ENCODE assay signal across 26 mouse cellular contexts in the genomic region with DNA sequence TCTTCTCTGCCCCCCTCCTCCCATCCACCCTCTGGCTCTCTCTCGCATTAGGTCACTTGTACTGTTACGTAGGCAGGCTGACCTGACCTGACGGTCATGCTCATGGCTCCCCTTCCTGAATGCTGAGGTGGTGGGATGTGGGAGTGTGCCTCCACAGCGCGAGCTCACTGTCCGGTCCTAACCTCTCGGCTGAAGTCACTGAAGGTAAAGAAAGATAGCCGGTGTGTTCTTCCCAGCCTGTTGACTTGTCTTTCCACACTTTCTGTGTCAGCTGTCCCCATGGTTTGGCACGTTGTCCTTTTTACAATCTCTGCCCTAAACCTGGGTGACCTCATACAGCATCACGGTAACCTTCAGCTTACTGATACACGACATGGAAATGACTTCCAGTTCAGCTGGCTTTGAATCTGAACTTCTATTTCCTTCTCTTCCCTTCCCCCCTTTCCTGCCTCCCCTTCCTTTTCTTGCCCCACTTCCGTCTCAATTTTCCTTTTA. TPM values are rescaled to one million over a fixed set of nuclear protein-coding genes. Genes with fewer than 3 reads are reported as not detected.
DNase-seq lines count a peak whose midpoint lies in the region; ATAC-seq and TF ChIP-seq lines count a peak whose summit lies in the region.
"Had no signal": no experiment of that assay in that cellular context is flagged by ENCODE, and none has a peak within 500 bp of the region (broad histone marks: within the 10 kb centered on the region; RNA-seq: fewer than 3 reads in every experiment).

No protein-coding gene starts in this region.

- ATAC-seq in intestine, postnatal 0 days: no peak
- ATAC-seq in intestine, embryonic 15.5 days: no peak
- ATAC-seq in midbrain, embryonic 16.5 days: no peak
- no peak for ATAC-seq in midbrain, embryonic 15.5 days (replicated peaks)
- no peak for ATAC-seq in stomach, postnatal 0 days (ENCODE audit: low FRiP score, low TSS enrichment)
- ATAC-seq: CD4-positive, CD25-positive, alpha-beta regulatory T cell, adult 4 months; inflammation-experienced regulatory T-cells, adult 6 months had no signal

- TF ChIP-seq POLR2A in heart, adult 2 months (IDR thresholded peaks at IDR 0.05; ENCODE audit: insufficient read depth, low read depth, low read length): no peak

- H3K9ac ChIP-seq in heart, adult 2 months (ENCODE audit: low read depth, low read length): no peak overlapping the region
- no peak overlapping the region for H3K9ac ChIP-seq in intestine, postnatal 0 days (ENCODE audit: low read depth, low read length)
- no peak overlapping the region for H3K9ac ChIP-seq in intestine, embryonic 15.5 days
- H3K9ac ChIP-seq in midbrain, embryonic 16.5 days (ENCODE audit: low read depth, low read length): no peak overlapping the region
- H3K9ac ChIP-seq in midbrain, embryonic 15.5 days: no peak overlapping the region
- no peak overlapping the region for H3K9ac ChIP-seq in stomach, postnatal 0 days (ENCODE audit: low read length)
- H3K9ac ChIP-seq: forebrain, embryonic 12.5 days; hindbrain, embryonic 15.5 days; limb, embryonic 12.5 days; liver, embryonic 14.5 days; lung, embryonic 15.5 days had no signal

- H3K4me3 ChIP-seq in heart, adult 2 months: no peak overlapping the region
- H3K4me3 ChIP-seq in intestine, postnatal 0 days (ENCODE audit: low read depth, low read length): no peak overlapping the region
- H3K4me3 ChIP-seq in intestine, embryonic 15.5 days (replicated peaks): no peak overlapping the region
- no peak overlapping the region for H3K4me3 ChIP-seq in midbrain, embryonic 16.5 days (ENCODE audit: low read depth, low read length)
- H3K4me3 ChIP-seq in midbrain, embryonic 15.5 days: no peak overlapping the region
- no peak overlapping the region for H3K4me3 ChIP-seq in stomach, postnatal 0 days (ENCODE audit: low read depth, low read length)
- H3K4me3 ChIP-seq: erythroblast, embryonic 14.5 days; forebrain, embryonic 12.5 days; hindbrain, embryonic 10.5 days; hindbrain, embryonic 15.5 days; left cerebral cortex, adult 2 months; limb, embryonic 12.5 days; lung, embryonic 15.5 days; midbrain, embryonic 10.5 days had no signal

- TF ChIP-seq CTCF in heart, adult 2 months (IDR thresholded peaks at IDR 0.05): no peak
- TF ChIP-seq CTCF in intestine, postnatal 0 days (IDR thresholded peaks at IDR 0.05; ENCODE audit: low read depth): no peak
- no peak for TF ChIP-seq CTCF in stomach, postnatal 0 days (IDR thresholded peaks at IDR 0.05; ENCODE audit: low read depth)

- peak overlapping the region; percentile 59 for H3K27ac ChIP-seq in heart, adult 2 months
- 0 out of 2 replicates have a peak overlapping the region, but pooled peaks have one; percentile 21 for H3K27ac ChIP-seq in intestine, postnatal 0 days (ENCODE audit: low read depth, low read length)
- H3K27ac ChIP-seq in intestine, embryonic 15.5 days: no peak overlapping the region
- no peak overlapping the region for H3K27ac ChIP-seq in midbrain, embryonic 16.5 days (ENCODE audit: low read length)
- H3K27ac ChIP-seq in midbrain, embryonic 15.5 days: no peak overlapping the region
- 0 out of 2 replicates have a peak overlapping the region, but pooled peaks have one; percentile 0 for H3K27ac ChIP-seq in stomach, postnatal 0 days (replicated peaks)
- H3K27ac ChIP-seq: forebrain, embryonic 12.5 days; hindbrain, embryonic 10.5 days; hindbrain, embryonic 15.5 days; left cerebral cortex, adult 2 months; limb, embryonic 12.5 days; liver, embryonic 14.5 days; lung, embryonic 15.5 days; midbrain, embryonic 10.5 days had no signal

- no peak overlapping the region for H3K4me2 ChIP-seq in intestine, postnatal 0 days (replicated peaks; ENCODE audit: low read depth)
- H3K4me2 ChIP-seq in intestine, embryonic 15.5 days (replicated peaks): no peak overlapping the region
- peak overlapping the region; percentile 5; the same call in 1 of the 2 replicates for H3K4me2 ChIP-seq in midbrain, embryonic 16.5 days (ENCODE audit: low read length)
- no peak overlapping the region for H3K4me2 ChIP-seq in midbrain, embryonic 15.5 days
- H3K4me2 ChIP-seq in stomach, postnatal 0 days (replicated peaks; ENCODE audit: low read depth): no peak overlapping the region
- H3K4me2 ChIP-seq: forebrain, embryonic 12.5 days; hindbrain, embryonic 15.5 days; limb, embryonic 12.5 days; lung, embryonic 15.5 days had no signal

- no peak for TF ChIP-seq EP300 in heart, adult 2 months (IDR thresholded peaks at IDR 0.05; ENCODE audit: insufficient read depth, low read depth, low read length)
- TF ChIP-seq EP300 in stomach, postnatal 0 days (optimal IDR thresholded peaks at IDR 0.05): no peak

- intact Hi-C loops in heart, adult 2 months (cut with DNase I): no loop called here

- no peaks in the 10 kb centered on the region for H3K36me3 ChIP-seq in heart, adult 2 months (ENCODE audit: control insufficient read depth, insufficient read depth, low read length)
- no peaks in the 10 kb centered on the region for H3K36me3 ChIP-seq in intestine, postnatal 0 days (ENCODE audit: control insufficient read depth, insufficient read depth)
- no peaks in the 10 kb centered on the region for H3K36me3 ChIP-seq in intestine, embryonic 15.5 days
- no peaks in the 10 kb centered on the region for H3K36me3 ChIP-seq in midbrain, embryonic 16.5 days (ENCODE audit: control insufficient read depth, insufficient read depth, low read length)
- no peaks in the 10 kb centered on the region for H3K36me3 ChIP-seq in midbrain, embryonic 15.5 days (replicated peaks)
- no peaks in the 10 kb centered on the region for H3K36me3 ChIP-seq in stomach, postnatal 0 days (ENCODE audit: control insufficient read depth, insufficient read depth, low read length)
- H3K36me3 ChIP-seq: hindbrain, embryonic 15.5 days; lung, embryonic 15.5 days had no signal

- 40% methylated on average over 12 of the region's 12 CpGs for WGBS in heart, adult 2 months
- 63% methylated on average over 12 of the region's 12 CpGs for WGBS in intestine, postnatal 0 days
- 78% methylated on average over 12 of the region's 12 CpGs for WGBS in intestine, embryonic 15.5 days
- 87% methylated on average over 12 of the region's 12 CpGs for WGBS in midbrain, embryonic 16.5 days
- WGBS in midbrain, embryonic 15.5 days: 85% methylated on average over 12 of the region's 12 CpGs
- WGBS in stomach, postnatal 0 days: 71% methylated on average over 12 of the region's 12 CpGs

- DNase-seq in heart, adult 2 months: no peak
- no peak for DNase-seq in heart, adult 9 months (ENCODE audit: low spot score in 2 of 2)
- DNase-seq in stomach, postnatal 0 days (ENCODE audit: low spot score): peak; percentile 20
- no peak for DNase-seq in ovary, postnatal 14 days (ENCODE audit: low spot score)
- DNase-seq: adrenal gland, postnatal 14 days; cerebellum, adult 11-12 months; cerebellum, postnatal 14 days; gastrocnemius, postnatal 10 days; kidney, postnatal 14 days; retina, postnatal 1 day; right cerebral cortex, postnatal 14 days had no signal

- H3K79me2 ChIP-seq in heart, adult 2 months (replicated peaks; ENCODE audit: control insufficient read depth, insufficient read depth, low read length): no peaks in the 10 kb centered on the region

- H3K9me3 ChIP-seq in intestine, postnatal 0 days (ENCODE audit: control insufficient read depth): no peaks in the 10 kb centered on the region
- no peaks in the 10 kb centered on the region for H3K9me3 ChIP-seq in intestine, embryonic 15.5 days
- no peaks in the 10 kb centered on the region for H3K9me3 ChIP-seq in midbrain, embryonic 16.5 days (replicated peaks; ENCODE audit: control insufficient read depth, low read length, poor library complexity, severe bottlenecking)
- no peaks in the 10 kb centered on the region for H3K9me3 ChIP-seq in midbrain, embryonic 15.5 days
- no peaks in the 10 kb centered on the region for H3K9me3 ChIP-seq in stomach, postnatal 0 days (ENCODE audit: control insufficient read depth, low read length)
- H3K9me3 ChIP-seq: forebrain, embryonic 12.5 days; hindbrain, embryonic 10.5 days; hindbrain, embryonic 15.5 days; limb, embryonic 12.5 days; lung, embryonic 15.5 days; midbrain, embryonic 10.5 days had no signal

- peaks cover 3% of the 10 kb centered on the region for H3K27me3 ChIP-seq in heart, adult 2 months (ENCODE audit: control insufficient read depth, insufficient read depth, low read length)
- no peaks in the 10 kb centered on the region for H3K27me3 ChIP-seq in intestine, postnatal 0 days (replicated peaks; ENCODE audit: control insufficient read depth, insufficient read depth, low read length)
- no peaks in the 10 kb centered on the region for H3K27me3 ChIP-seq in intestine, embryonic 15.5 days (replicated peaks)
- H3K27me3 ChIP-seq in midbrain, embryonic 16.5 days (ENCODE audit: control insufficient read depth, insufficient read depth, low read depth, low read length): no peaks in the 10 kb centered on the region
- H3K27me3 ChIP-seq in midbrain, embryonic 15.5 days (replicated peaks): no peaks in the 10 kb centered on the region
- H3K27me3 ChIP-seq in stomach, postnatal 0 days (ENCODE audit: control insufficient read depth, insufficient read depth, low read length): no peaks in the 10 kb centered on the region
- H3K27me3 ChIP-seq: forebrain, embryonic 12.5 days; hindbrain, embryonic 15.5 days; limb, embryonic 12.5 days had no signal

- H3K4me1 ChIP-seq in heart, adult 2 months (ENCODE audit: control insufficient read depth, insufficient read depth, low read length): peaks cover 2% of the 10 kb centered on the region; the same call in 1 of the 2 replicates
- H3K4me1 ChIP-seq in intestine, postnatal 0 days (replicated peaks; ENCODE audit: control insufficient read depth, insufficient read depth, low read length): peaks cover 3% of the 10 kb centered on the region; the same call in 1 of the 2 replicates
- 0 out of 2 replicates have a peak, but pooled peaks cover 6% of the 10 kb centered on the region for H3K4me1 ChIP-seq in intestine, embryonic 15.5 days (replicated peaks)
- peaks cover 22% of the 10 kb centered on the region for H3K4me1 ChIP-seq in midbrain, embryonic 16.5 days (ENCODE audit: control insufficient read depth, insufficient read depth, low read length)
- H3K4me1 ChIP-seq in midbrain, embryonic 15.5 days: peaks cover 38% of the 10 kb centered on the region
- no peaks in the 10 kb centered on the region for H3K4me1 ChIP-seq in stomach, postnatal 0 days (replicated peaks; ENCODE audit: control insufficient read depth, insufficient read depth)

RNA-seq across cellular contexts. Expression of gene Cxadr, which starts 4.4 kb away (rescaled TPM):
- total RNA-seq in heart, adult 2 months (2021): 10 to 100 TPM; 40.5 to 43.8 TPM
- 13.8 and 34.4 TPM in 2 replicates for polyA plus RNA-seq in heart, adult 2 months (2012; rRNA removed)
- polyA plus RNA-seq in intestine, postnatal 0 days (2015; fragmentation: Nextera tagmentation; extraction: Ambion mirVana): 55.9 and 56.0 TPM in 2 replicates
- polyA plus RNA-seq in intestine, embryonic 15.5 days (2015; fragmentation: Nextera tagmentation; extraction: Ambion mirVana): 50.6 and 53.7 TPM in 2 replicates
- 205 TPM in 2 replicates for polyA plus RNA-seq in midbrain, embryonic 16.5 days (2015; fragmentation: Nextera tagmentation; extraction: Ambion mirVana)
- 169 and 181 TPM in 2 replicates for polyA plus RNA-seq in midbrain, embryonic 15.5 days (2015; fragmentation: Nextera tagmentation; extraction: Ambion mirVana)
- 56.4 and 62.1 TPM in 2 replicates for polyA plus RNA-seq in stomach, postnatal 0 days (2015; fragmentation: Nextera tagmentation; extraction: Ambion mirVana)
- polyA plus RNA-seq: erythroblast, embryonic 14.5 days had no signal

Comparison
In these comparisons a context has a peak if more than half of its experiments do, and no peak if none do; other contexts are left out.
1. H3K27ac ChIP-seq: peak in heart, adult 2 months (single experiment), intestine, postnatal 0 days (single experiment) and stomach, postnatal 0 days (single experiment); none in intestine, embryonic 15.5 days (single experiment), midbrain, embryonic 16.5 days (single experiment) and midbrain, embryonic 15.5 days (single experiment).